Mouse (Mus musculus): Measurements from ENCODE around the gene Zfp775. TPM values are rescaled to one million over a fixed set of nuclear protein-coding genes. Genes with fewer than 3 reads are reported as not detected.

Gene Zfp775
- polyA plus RNA-seq, 2 experiments from 2014 or later: 5.8 to 10.0 TPM

Other genes starting within 250 kb of the Zfp775 start
- 10 to 100 TPM; 11.9 to 22.8 TPM for gene Krba1, start 206.5 kb upstream of the Zfp775 start, polyA plus RNA-seq (2017; shearing (Covaris generic))
- 10 to 100 TPM; 11.4 to 12.6 TPM for gene Zfp467, start 156.2 kb upstream of the Zfp775 start, polyA plus RNA-seq (2017; shearing (Covaris generic))
- gene Sspo, start 153.8 kb upstream of the Zfp775 start, polyA plus RNA-seq (2017; shearing (Covaris generic)): under 1 TPM; 0.20 to 0.73 TPM
- gene Atp6v0e2, start 64.4 kb upstream of the Zfp775 start, polyA plus RNA-seq (2017; shearing (Covaris generic)): not detected
- 10 to 100 TPM; 33.3 to 54.7 TPM for gene Lrrc61, start 47.3 kb upstream of the Zfp775 start, polyA plus RNA-seq (2017; shearing (Covaris generic))
- under 1 TPM in 1 of 2 experiments, not detected in 1; 0.55 TPM for gene Rarres2, start 29.3 kb upstream of the Zfp775 start, polyA plus RNA-seq (2017; shearing (Covaris generic))
- gene Gm45021, start 12.5 kb upstream of the Zfp775 start, polyA plus RNA-seq (2017; shearing (Covaris generic)): not detected
- gene Repin1, start 8.2 kb upstream of the Zfp775 start, polyA plus RNA-seq (2017; shearing (Covaris generic)): 1 to 10 TPM in 1 of 2 experiments, under 1 TPM in 1; 1.00 to 1.9 TPM
- not detected for gene Gm44965, start 8.1 kb upstream of the Zfp775 start, polyA plus RNA-seq (2017; shearing (Covaris generic))
- 1 to 10 TPM; 2.7 to 5.2 TPM for gene AI854703, start 24.7 kb downstream of the Zfp775 start, polyA plus RNA-seq (2017; shearing (Covaris generic))
- gene Gimap8, start 45.2 kb downstream of the Zfp775 start, polyA plus RNA-seq (2017; shearing (Covaris generic)): 100 to 1,000 TPM; 149 to 213 TPM
- 100 to 1,000 TPM; 302 to 342 TPM for gene Gimap9, start 74.1 kb downstream of the Zfp775 start, polyA plus RNA-seq (2017; shearing (Covaris generic))
- gene Gimap4, start 82.5 kb downstream of the Zfp775 start, polyA plus RNA-seq (2017; shearing (Covaris generic)): 1,000 to 10,000 TPM; 1,771 to 1,850 TPM
- 1,000 to 10,000 TPM; 1,247 to 1,551 TPM for gene Gimap6, start 106.2 kb downstream of the Zfp775 start, polyA plus RNA-seq (2017; shearing (Covaris generic))
- 10 to 100 TPM; 62.5 to 69.5 TPM for gene Gm28053, start 116.5 kb downstream of the Zfp775 start, polyA plus RNA-seq (2017; shearing (Covaris generic))
- gene Gimap7, start 116.6 kb downstream of the Zfp775 start, polyA plus RNA-seq (2017; shearing (Covaris generic)): 100 to 1,000 TPM; 600 to 617 TPM
- gene Gimap1, start 137.0 kb downstream of the Zfp775 start, polyA plus RNA-seq (2017; shearing (Covaris generic)): 100 to 1,000 TPM; 342 to 402 TPM
- gene Gimap5, start 144.1 kb downstream of the Zfp775 start, polyA plus RNA-seq (2017; shearing (Covaris generic)): 100 to 1,000 TPM; 196 to 256 TPM
- gene Gimap3, start 168.8 kb downstream of the Zfp775 start, polyA plus RNA-seq (2017; shearing (Covaris generic)): 1,000 to 10,000 TPM; 1,659 to 2,511 TPM
- 10 to 100 TPM; 14.0 to 16.7 TPM for gene Tmem176a, start 238.9 kb downstream of the Zfp775 start, polyA plus RNA-seq (2017; shearing (Covaris generic))
- 10 to 100 TPM; 17.3 to 22.7 TPM for gene Tmem176b, start 239.4 kb downstream of the Zfp775 start, polyA plus RNA-seq (2017; shearing (Covaris generic))